Mouse (Mus musculus): ENCODE data around the gene Klhl29.

- TF ChIP-seq CTCF (IDR thresholded peaks at IDR 0.05), result no peak
- TF ChIP-seq POLR2A (IDR thresholded peaks at IDR 0.05; ENCODE audit: insufficient read depth, low read depth, low read length), result no peak
- TF ChIP-seq EP300 (IDR thresholded peaks at IDR 0.05; ENCODE audit: insufficient read depth, low read depth, low read length), result no peak
These were observed 159.4 kb downstream of the Klhl29 start for GRCm38 (mm10) chr12:5215836-5216747.
